In the genomic region with DNA sequence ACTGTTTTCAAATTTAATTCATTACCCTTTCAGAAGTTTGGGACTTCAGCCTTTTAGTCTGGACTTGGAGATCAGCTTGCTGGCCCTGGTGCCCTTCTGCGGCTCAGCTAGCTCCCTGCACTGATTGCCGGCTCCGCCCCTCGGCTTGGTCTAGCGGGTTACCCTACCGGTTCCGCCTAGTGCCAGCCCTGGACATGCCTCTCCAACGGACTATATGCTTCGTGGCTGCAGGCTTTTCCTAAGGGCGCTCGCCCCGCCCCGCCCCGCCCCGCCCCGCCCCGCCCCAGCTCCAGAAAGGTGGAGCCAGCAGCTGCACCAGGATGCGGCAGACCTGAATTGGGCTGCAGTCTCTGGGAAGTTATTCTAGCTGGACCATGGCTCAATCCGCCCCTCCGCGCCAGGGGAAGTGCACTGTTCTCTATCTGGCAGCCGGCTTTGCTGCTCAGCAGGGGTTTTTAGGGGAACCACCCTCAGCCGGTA, we compare ENCODE assay signal across 8 mouse cellular contexts. TPM values are rescaled to one million over a fixed set of nuclear protein-coding genes. Genes with fewer than 3 reads are reported as not detected.
DNase-seq lines count a peak whose midpoint lies in the region; ATAC-seq and TF ChIP-seq lines count a peak whose summit lies in the region.

No protein-coding gene starts in this region.

- no peaks in the 10 kb centered on the region for H3K9me3 ChIP-seq in forebrain, postnatal 0 days (ENCODE audit: low read length)

- DNase-seq in R1 (ENCODE audit: low read depth, low spot score), result peak; percentile 96
- peak; percentile 73 for DNase-seq in cerebellum, adult 8-10 months
- DNase-seq in forebrain, postnatal 0 days, result no peak
- DNase-seq in layer of hippocampus, postnatal 10 days (ENCODE audit: low spot score in 2 of 2), result peak; percentile 42 to 64
- peak; percentile 95 for DNase-seq in lung, postnatal 36 days
- DNase-seq in retina, postnatal 1 day, result peak; percentile 84
- DNase-seq in urinary bladder, postnatal 25 days (ENCODE audit: low spot score), result peak; percentile 66

- no peak for ATAC-seq in forebrain, postnatal 0 days
- ATAC-seq in hematopoietic stem cell, adult 5-6 weeks (replicated peaks in 1 of 2; ENCODE audit: insufficient read depth in 1 of 2, low FRiP score in 2 of 2, low TSS enrichment in 1 of 2, low read depth in 1 of 2, poor library complexity in 2 of 2, severe bottlenecking in 2 of 2), result peak; percentile 79 to 87

- H3K9ac ChIP-seq in forebrain, postnatal 0 days, result peak overlapping the region; percentile 43

- H3K4me1 ChIP-seq in forebrain, postnatal 0 days (ENCODE audit: insufficient read depth), result no peaks in the 10 kb centered on the region

- H3K27me3 ChIP-seq in forebrain, postnatal 0 days (ENCODE audit: insufficient read depth, low read length), result no peaks in the 10 kb centered on the region

- no peak overlapping the region for H3K27ac ChIP-seq in forebrain, postnatal 0 days (ENCODE audit: low read depth, low read length)

- peak overlapping the region; percentile 60 for H3K4me2 ChIP-seq in forebrain, postnatal 0 days (ENCODE audit: low read depth)

- WGBS in forebrain, postnatal 0 days, result 0% methylated on average over 23 of the region's 23 CpGs

- peak overlapping the region; percentile 32 for H3K4me3 ChIP-seq in forebrain, postnatal 0 days (ENCODE audit: low read depth, low read length)

- H3K36me3 ChIP-seq in forebrain, postnatal 0 days (ENCODE audit: insufficient read depth), result no peaks in the 10 kb centered on the region

- no peak for TF ChIP-seq CTCF in forebrain, postnatal 0 days (IDR thresholded peaks at IDR 0.05; ENCODE audit: low read depth)

RNA-seq across cellular contexts. Expression of a gene that starts 4.7 kb away (rescaled TPM):
- total RNA-seq in forebrain, postnatal 0 days (2014; rRNA removed), result 75.9 and 76.5 TPM in 2 replicates
- 97.6 and 102 TPM in 2 replicates for polyA plus RNA-seq in forebrain, postnatal 0 days (2015; fragmentation: Nextera tagmentation; extraction: Ambion mirVana)
- total RNA-seq in hematopoietic stem cell, adult 5-6 weeks (2017), result 48.1 and 99.2 TPM in 2 replicates
- 100 to 1,000 TPM in 1 of 2 experiments, 10 to 100 TPM in 1; 88.2 to 106 TPM for total RNA-seq in layer of hippocampus, postnatal 10 days (2021)

RNA-seq across cellular contexts. Expression of a gene that starts 7.2 kb away (rescaled TPM):
- total RNA-seq in forebrain, postnatal 0 days (2014; rRNA removed), result 31.0 and 35.4 TPM in 2 replicates
- polyA plus RNA-seq in forebrain, postnatal 0 days (2015; fragmentation: Nextera tagmentation; extraction: Ambion mirVana), result 66.0 and 70.4 TPM in 2 replicates
- 15.3 and 20.9 TPM in 2 replicates for total RNA-seq in hematopoietic stem cell, adult 5-6 weeks (2017)
- total RNA-seq in layer of hippocampus, postnatal 10 days (2021), result 10 to 100 TPM; 68.1 to 69.6 TPM

RNA-seq across cellular contexts. Expression of a gene that starts 19.5 kb away (rescaled TPM):
- 0.24 and 0.54 TPM in 2 replicates for total RNA-seq in forebrain, postnatal 0 days (2014; rRNA removed)
- 0.10 and 0.45 TPM in 2 replicates for polyA plus RNA-seq in forebrain, postnatal 0 days (2015; fragmentation: Nextera tagmentation; extraction: Ambion mirVana)
- total RNA-seq in hematopoietic stem cell, adult 5-6 weeks (2017), result 0.30 TPM in 1 of 2 replicates, not detected in the other
- under 1 TPM; 0.09 to 0.58 TPM for total RNA-seq in layer of hippocampus, postnatal 10 days (2021)

RNA-seq across cellular contexts. Expression of a gene that starts 20.8 kb away (rescaled TPM):
- total RNA-seq in forebrain, postnatal 0 days (2014; rRNA removed), result 60.5 and 89.0 TPM in 2 replicates
- polyA plus RNA-seq in forebrain, postnatal 0 days (2015; fragmentation: Nextera tagmentation; extraction: Ambion mirVana), result 39.5 and 56.8 TPM in 2 replicates
- 40.0 and 40.2 TPM in 2 replicates for total RNA-seq in hematopoietic stem cell, adult 5-6 weeks (2017)
- 100 to 1,000 TPM; 118 to 123 TPM for total RNA-seq in layer of hippocampus, postnatal 10 days (2021)

RNA-seq across cellular contexts. Expression of a gene that starts 53.9 kb away (rescaled TPM):
- total RNA-seq in forebrain, postnatal 0 days (2014; rRNA removed), result 26.1 and 26.4 TPM in 2 replicates
- polyA plus RNA-seq in forebrain, postnatal 0 days (2015; fragmentation: Nextera tagmentation; extraction: Ambion mirVana), result 17.3 and 19.3 TPM in 2 replicates
- 33.8 and 36.4 TPM in 2 replicates for total RNA-seq in hematopoietic stem cell, adult 5-6 weeks (2017)
- 10 to 100 TPM; 10.8 to 13.1 TPM for total RNA-seq in layer of hippocampus, postnatal 10 days (2021)
